Mouse (Mus musculus): ENCODE data around the gene Gm45233.

The Gm45233 gene

DNA sequence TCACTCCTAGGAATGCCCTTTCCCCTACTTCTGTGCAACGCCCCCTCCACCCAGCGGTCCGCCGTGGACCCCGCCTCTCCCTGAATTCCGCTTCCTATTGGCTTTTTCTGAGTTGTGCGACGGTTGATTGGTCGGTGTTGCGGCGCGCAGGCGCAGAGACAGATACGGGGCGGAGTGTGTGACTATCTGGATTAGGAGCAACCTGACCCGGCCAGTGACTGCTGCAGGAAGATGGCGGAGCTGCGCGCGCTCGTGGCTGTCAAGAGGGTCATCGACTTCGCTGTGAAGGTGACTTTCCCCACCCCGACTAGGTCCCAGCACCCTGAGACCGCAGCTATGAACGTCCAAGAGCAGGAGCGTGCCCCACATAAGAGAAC is at the start of gene Gm45233, which contains the start of gene Etfb:
Gm45233 (plus strand) TSS at position 212 of the 377 bp plus-strand sequence.
Etfb (plus strand) TSS at position 167 of the 377 bp plus-strand sequence.
- ChIA-PET CTCF (interaction anchor here in 2 of 4 experiments (1.0 to 2.0 kb wide), 3 partner anchors 7 to 22 kb away, joined by 4 to 16 read pairs (median 10); no protein-coding TSS in a partner anchor), POLR2A (interaction anchor here in 3 of 4 experiments (0.9 to 3.2 kb wide), 11 partner anchors 9 to 228 kb away, joined by 3 to 34 read pairs (median 4); partner anchors contain the start of genes Ctu1 (in 1 of the 3) and Lim2 (in 1 of the 3))

DNA sequence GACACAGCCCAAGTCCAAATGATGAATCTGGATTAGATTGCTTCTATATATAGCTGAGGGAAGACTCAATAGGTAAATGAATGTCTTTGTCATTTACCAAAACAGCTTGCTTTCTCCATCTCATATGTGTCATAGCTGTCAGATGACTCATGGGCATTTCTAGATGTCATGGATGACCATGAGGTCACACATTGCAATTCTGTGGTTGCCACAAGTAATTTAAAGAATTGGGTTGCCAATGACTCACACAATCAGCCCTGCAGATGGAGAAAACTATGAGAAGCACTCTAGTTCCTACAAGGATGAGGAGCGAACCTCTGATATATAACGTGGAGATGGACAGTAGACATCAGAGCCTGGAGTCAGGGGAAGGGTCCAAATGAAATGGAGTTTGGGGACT is 44.4 kb upstream of the Gm45233 start:
- POLR2A ChIA-PET = interaction anchor here in 1 of 4 experiments (0.6 kb wide), 1 partner anchor 1005 kb away, joined by 3 read pairs; no protein-coding TSS in a partner anchor

DNA sequence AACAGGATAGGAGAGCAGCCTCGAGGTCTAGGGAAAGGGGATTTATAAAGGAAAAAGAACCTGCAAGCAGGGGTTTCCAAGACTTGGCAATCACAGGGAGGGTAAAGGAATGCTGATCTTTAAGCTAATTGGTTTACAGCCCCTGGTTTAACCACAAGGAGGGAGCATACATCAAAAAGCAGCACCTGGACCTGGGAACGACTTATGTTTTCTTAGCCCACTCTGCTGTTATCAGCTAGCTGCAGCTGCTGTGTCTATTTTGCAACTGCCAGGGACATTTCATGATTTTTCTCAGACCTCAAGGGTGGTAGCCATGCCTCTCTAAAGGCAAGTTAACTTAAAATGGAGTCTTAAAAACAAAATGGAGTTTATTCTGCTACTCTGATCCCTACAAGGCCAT is 41.2 kb upstream of the Gm45233 start:
- ChIA-PET POLR2A (interaction anchor here in 1 of 4 experiments (0.7 kb wide), 1 partner anchor 75 kb away, joined by 3 read pairs; no protein-coding TSS in a partner anchor), CTCF (interaction anchor here in 1 of 4 experiments (0.5 kb wide), 1 partner anchor 11 kb away, joined by 3 read pairs; no protein-coding TSS in a partner anchor)

More for the DNA sequence above, 44.4 kb upstream of the Gm45233 start:
- CTCF ChIA-PET = interaction anchor here in 1 of 4 experiments (0.9 kb wide), 1 partner anchor 71 kb away, joined by 3 read pairs; no protein-coding TSS in a partner anchor

DNA sequence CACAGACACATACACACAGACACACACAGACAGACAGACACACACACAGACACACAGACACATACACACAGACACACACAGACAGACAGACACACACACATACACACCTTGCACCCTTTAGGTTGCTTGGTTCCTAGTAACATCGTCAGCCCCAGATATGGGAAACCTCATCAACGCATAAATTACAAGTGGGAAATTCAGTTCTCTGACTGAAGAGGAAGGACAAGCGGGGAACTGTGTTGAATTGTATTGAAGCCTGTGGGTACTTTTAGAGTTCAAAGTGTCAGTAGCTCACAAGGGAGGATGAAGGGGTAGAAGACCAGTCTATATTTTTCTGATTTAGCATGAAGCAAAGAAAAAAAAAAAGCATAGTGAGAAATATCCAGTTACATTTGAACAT is 36.4 kb upstream of the Gm45233 start:
- CTCF ChIA-PET = interaction anchor here in 2 of 4 experiments (1.0 to 1.2 kb wide), 2 partner anchors 15 to 512 kb away, joined by 3 to 6 read pairs; no protein-coding TSS in a partner anchor

DNA sequence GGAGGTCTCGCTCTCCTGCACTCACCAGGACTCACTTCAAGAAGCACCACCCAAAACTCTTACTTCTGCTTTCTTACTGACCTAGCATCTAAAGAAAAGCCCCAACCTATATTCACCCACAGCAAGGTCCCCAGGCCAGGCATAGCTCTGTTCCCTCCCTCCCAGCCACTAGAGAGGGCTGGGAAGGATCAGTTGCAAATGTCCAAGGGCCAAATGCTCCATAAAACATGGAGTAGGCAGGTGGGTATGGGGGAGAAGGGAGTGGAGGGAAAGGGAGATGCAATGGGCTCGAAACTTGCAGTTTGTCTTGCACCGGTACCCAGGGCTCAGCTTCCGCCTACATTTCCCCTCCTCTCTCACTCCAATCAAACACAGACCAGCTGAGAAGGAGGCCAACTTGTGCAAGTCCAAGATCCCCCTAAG is 35.8 kb upstream of the Gm45233 start, which contains the start of gene Siglecg:
Siglecg (plus strand) TSS at position 74 of the 423 bp plus-strand sequence.
- ChIA-PET CTCF (interaction anchor here in 3 of 4 experiments (0.6 to 1.3 kb wide), 5 partner anchors 10 to 512 kb away, joined by 3 to 6 read pairs (median 3); no protein-coding TSS in a partner anchor), POLR2A (interaction anchor here in 1 of 4 experiments (0.5 kb wide), 1 partner anchor 17 kb away, joined by 3 read pairs; no protein-coding TSS in a partner anchor)

More for the DNA sequence above, 36.4 kb upstream of the Gm45233 start:
- POLR2A ChIA-PET = no interaction called here

DNA sequence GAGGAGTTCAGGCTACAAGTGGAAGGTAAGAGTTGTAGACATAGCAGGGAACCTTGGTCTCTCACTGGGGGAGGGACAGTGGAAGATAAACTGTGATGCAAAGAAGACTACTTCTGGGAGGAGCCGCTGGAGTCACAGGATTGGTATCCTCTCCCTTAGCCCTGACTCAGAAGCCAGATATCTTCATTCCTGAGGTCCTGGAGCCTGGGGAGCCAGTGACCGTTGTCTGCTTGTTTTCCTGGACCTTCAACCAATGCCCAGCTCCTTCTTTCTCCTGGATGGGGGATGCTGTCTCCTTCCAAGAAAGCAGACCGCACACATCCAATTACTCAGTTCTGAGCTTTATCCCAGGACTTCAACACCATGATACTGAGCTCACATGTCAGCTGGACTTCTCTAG is 34.8 kb upstream of the Gm45233 start:
- ChIA-PET POLR2A (no interaction called here), CTCF (interaction anchor here in 3 of 4 experiments (1.1 to 1.3 kb wide), 3 partner anchors 9 to 14 kb away, joined by 3 to 6 read pairs (median 5); no protein-coding TSS in a partner anchor)

DNA sequence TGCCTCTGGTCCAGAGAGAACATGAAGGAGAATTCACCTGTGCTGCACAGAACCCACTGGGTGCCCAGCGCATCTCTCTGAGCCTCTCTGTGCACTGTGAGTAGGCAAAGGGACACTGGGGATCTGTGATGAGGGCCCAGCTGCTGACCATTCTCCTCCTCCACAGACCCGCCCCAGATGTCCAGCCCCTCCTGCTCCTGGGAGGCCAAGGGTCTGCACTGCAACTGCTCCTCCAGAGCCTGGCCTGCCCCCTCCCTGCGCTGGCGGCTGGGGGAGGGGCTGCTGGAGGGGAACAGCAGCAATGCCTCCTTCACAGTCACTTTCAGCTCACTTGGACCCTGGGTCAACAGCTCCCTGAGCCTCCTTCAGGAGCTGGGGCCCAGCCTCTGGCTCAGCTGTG is 32.2 kb upstream of the Gm45233 start:
- POLR2A ChIA-PET = interaction anchor here in 1 of 4 experiments (0.8 kb wide), 1 partner anchor 55 kb away, joined by 3 read pairs; no protein-coding TSS in a partner anchor
- CTCF ChIA-PET = interaction anchor here in 2 of 4 experiments (0.9 to 1.4 kb wide), 2 partner anchors 11 to 12 kb away, joined by 3 read pairs; no protein-coding TSS in a partner anchor

DNA sequence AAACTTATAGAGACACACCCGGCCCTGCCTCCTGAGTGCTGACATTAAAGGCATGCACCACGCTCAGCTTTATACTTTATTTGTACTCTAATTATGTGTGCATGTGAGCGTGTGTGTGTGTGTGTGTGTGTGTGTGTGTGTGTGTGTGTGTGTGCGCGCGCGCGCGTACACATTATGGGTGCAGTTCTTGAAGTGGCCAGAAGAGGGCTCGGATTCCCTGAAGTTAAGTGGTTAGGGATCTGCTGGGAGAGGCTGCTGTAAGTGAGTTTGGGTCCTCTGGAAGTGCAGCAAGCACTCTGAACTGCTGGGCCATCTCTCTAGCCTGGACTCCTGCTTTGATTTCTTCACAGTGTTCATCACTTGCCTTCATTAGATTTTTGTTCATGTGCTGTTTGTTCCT is 26.6 kb upstream of the Gm45233 start:
- ChIA-PET POLR2A (interaction anchor here in 2 of 4 experiments (0.6 to 1.0 kb wide), 3 partner anchors 9 to 206 kb away, joined by 3 to 8 read pairs (median 3); no protein-coding TSS in a partner anchor), CTCF (interaction anchor here in 3 of 4 experiments (0.5 to 1.7 kb wide), 9 partner anchors 9 to 433 kb away, joined by 3 to 11 read pairs (median 4); no protein-coding TSS in a partner anchor)

DNA sequence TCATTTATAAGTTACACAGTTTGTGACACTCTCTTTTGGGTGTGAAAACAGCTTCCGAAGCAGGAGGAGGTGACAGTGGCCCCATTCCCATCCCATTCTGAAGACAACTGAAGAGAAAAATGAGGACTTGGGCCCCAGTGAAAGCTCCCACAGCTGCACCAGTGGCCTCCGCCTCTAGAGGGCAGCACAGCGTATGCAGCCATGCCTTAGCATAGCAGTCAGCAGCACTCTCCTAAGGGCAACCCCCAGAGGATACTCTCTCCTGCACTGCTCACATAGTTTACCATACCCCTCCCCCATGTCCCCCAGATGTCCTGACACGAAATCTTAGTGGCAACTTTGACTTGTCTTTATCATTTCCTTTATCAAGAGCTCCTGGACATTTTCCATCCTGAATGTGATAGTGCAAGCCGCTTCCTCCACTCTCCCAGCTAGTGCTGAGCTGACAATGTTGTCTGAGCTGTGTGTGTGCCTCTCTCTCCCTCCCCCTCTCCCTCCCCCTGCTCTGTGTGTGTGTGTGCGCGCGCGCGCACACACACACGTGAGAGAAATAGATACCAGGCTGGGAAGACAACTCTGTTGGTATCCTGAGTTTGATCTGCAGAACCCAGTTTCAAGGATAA is 20.8 kb upstream of the Gm45233 start:
- ChIA-PET CTCF (interaction anchor here (0.5 to 2.4 kb wide), 48 partner anchors 9 to 259 kb away, joined by 3 to 34 read pairs (median 4); partner anchors contain the start of genes Nkg7 (in 1 of the 4), Siglecg (in 1 of the 4) and Vsig10l (in 1 of the 4)), POLR2A (interaction anchor here in 3 of 4 experiments (0.7 to 2.0 kb wide), 7 partner anchors 10 to 366 kb away, joined by 3 to 20 read pairs (median 3); partner anchors contain the start of genes Etfb (in 1 of the 3) and Gm45233 (in 1 of the 3))

DNA sequence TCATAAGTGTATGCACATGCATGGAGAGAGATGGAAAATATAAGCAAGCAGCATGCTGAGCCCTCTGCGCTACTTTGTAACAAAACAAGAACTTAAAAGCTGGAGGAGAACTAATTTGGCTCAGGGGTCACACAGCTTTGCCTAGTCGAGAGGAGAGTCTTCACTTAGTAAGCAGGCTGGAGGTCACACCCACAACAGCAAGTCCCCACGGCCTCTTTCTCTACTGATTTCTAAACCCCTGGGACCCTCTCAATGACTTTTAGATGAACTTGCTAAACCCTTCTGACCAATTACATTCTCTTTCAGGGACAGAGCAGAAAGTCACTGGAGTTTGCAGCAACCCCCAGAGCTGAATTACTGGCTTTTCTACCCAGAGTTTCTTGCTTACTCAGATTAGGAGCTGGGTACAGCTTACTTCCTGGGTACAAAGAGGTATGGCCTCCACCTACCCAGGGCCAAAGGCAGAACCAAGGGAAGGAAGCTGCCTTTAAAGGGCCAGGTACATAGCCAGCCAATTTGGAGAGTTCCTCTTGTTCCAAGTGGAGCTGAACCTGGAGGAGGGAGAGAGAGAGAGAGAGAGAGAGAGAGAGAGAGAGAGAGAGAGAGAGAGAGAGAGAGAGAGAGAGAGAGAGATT is 19.8 kb upstream of the Gm45233 start:
- CTCF ChIA-PET = interaction anchor here (0.6 to 2.5 kb wide), 18 partner anchors 12 to 95 kb away, joined by 3 to 21 read pairs (median 4); partner anchors contain the start of gene Nkg7 (in 1 of the 4)

DNA sequence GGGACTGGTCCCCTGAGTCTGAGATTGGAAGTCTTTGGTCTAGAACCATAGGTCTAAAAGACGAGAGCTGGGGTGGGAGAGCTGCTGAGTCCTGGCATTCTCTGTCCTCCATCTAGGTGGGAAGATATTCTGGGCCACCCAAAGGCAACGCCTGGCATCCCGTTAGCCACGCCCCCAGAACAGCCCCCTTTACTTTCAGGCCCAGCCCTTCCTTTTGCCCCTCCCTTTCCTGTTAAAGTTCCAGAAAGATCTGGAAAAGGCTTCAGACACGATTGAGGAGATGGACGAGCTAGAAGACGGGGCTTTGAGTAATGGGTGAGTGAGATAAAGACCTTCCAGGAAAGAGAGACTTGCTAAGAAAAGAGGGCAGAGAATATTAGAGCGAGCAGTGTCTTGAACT is 16.5 kb upstream of the Gm45233 start, which contains the start of gene Lim2:
Lim2 (plus strand) TSS at position 265 of the 400 bp plus-strand sequence.
- ChIA-PET POLR2A (interaction anchor here in 3 of 4 experiments (0.6 to 2.4 kb wide), 6 partner anchors 11 to 144 kb away, joined by 3 to 13 read pairs (median 4); partner anchors contain the start of genes Etfb (in 1 of the 3) and Gm45233 (in 1 of the 3)), CTCF (interaction anchor here in 2 of 4 experiments (0.6 to 1.4 kb wide), 3 partner anchors 25 to 45 kb away, joined by 3 to 6 read pairs (median 4); no protein-coding TSS in a partner anchor)

More for the DNA sequence above, 19.8 kb upstream of the Gm45233 start:
- POLR2A ChIA-PET = interaction anchor here in 3 of 4 experiments (0.5 to 2.0 kb wide), 10 partner anchors 9 to 757 kb away, joined by 3 to 20 read pairs (median 4); partner anchors contain the start of genes Etfb (in 2 of the 3) and Gm45233 (in 2 of the 3)

DNA sequence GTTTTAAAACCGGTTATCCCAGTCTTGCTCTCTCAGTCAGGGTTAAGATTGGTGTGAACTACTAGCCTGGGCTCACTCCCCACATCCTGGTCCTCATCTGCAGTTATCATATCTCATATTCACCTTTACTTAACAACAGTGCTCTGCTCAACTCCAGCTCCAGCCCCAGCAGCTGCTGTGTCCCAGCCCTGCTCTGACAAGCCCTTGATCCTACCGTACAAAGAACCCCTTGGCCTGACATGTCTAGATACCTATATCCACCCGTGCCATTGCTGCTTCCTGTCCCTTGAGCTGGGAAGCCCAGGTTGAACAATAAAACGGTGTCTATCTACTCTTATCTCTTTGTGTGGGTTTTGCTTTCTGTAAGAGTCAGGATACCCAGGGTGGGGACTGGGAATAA is 14.4 kb upstream of the Gm45233 start:
- CTCF ChIA-PET = interaction anchor here in 1 of 4 experiments (1.2 kb wide), 1 partner anchor 41 kb away, joined by 6 read pairs; no protein-coding TSS in a partner anchor
- POLR2A ChIA-PET = interaction anchor here (0.5 to 1.1 kb wide), 4 partner anchors 14 to 244 kb away, joined by 3 to 4 read pairs (median 3); partner anchors contain the start of genes Etfb (in 1 of the 4) and Gm45233 (in 1 of the 4)

DNA sequence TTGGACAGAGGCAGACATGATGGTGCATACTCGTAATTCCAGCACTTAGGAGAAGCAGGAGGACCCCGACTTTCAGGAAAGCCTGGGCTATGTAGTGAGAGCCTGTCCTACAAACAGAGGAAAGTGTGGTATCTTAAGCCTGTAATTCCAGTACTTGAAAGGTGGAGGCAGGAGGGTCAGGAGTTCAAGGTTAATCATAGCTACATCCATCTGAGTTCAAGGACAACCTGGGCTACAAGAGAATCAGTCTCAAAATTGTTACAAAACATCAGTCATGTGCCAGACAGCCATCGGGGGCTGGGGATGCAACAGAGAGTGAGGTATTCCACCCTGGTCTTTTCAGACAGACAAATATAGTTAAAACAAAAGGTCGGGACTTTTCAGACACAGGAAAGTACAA is 11.0 kb upstream of the Gm45233 start:
- ChIA-PET POLR2A (interaction anchor here (0.5 to 2.1 kb wide), 6 partner anchors 9 to 314 kb away, joined by 3 to 9 read pairs (median 4); no protein-coding TSS in a partner anchor), CTCF (interaction anchor here in 2 of 4 experiments (1.0 to 2.5 kb wide), 2 partner anchors 10 kb away, joined by 4 to 9 read pairs; no protein-coding TSS in a partner anchor)

DNA sequence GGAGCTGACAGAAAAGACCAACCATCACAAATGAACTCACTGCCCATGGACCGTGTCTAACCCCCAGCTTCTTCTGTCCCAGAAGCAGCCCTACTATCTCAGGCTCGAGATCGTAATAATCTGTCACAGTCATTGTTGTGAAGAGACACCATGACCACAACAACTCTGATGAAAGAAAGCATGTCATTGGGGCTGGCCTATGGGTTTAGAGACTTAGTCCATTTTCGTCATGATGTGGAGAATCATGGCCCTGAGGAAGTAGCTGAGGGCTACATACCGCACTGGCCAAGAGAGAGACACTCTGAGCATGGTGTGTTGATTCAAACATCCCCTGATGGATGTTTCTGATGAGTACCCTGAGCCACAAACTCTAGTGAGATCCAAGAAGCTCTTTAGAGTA is 9.3 kb upstream of the Gm45233 start:
- POLR2A ChIA-PET = interaction anchor here in 1 of 4 experiments (0.7 to 1.6 kb wide), 2 partner anchors 9 to 173 kb away, joined by 3 to 5 read pairs; partner anchors contain the start of genes Etfb and Gm45233
- CTCF ChIA-PET = interaction anchor here in 2 of 4 experiments (1.1 to 1.3 kb wide), 4 partner anchors 12 to 36 kb away, joined by 3 to 6 read pairs (median 4); no protein-coding TSS in a partner anchor

DNA sequence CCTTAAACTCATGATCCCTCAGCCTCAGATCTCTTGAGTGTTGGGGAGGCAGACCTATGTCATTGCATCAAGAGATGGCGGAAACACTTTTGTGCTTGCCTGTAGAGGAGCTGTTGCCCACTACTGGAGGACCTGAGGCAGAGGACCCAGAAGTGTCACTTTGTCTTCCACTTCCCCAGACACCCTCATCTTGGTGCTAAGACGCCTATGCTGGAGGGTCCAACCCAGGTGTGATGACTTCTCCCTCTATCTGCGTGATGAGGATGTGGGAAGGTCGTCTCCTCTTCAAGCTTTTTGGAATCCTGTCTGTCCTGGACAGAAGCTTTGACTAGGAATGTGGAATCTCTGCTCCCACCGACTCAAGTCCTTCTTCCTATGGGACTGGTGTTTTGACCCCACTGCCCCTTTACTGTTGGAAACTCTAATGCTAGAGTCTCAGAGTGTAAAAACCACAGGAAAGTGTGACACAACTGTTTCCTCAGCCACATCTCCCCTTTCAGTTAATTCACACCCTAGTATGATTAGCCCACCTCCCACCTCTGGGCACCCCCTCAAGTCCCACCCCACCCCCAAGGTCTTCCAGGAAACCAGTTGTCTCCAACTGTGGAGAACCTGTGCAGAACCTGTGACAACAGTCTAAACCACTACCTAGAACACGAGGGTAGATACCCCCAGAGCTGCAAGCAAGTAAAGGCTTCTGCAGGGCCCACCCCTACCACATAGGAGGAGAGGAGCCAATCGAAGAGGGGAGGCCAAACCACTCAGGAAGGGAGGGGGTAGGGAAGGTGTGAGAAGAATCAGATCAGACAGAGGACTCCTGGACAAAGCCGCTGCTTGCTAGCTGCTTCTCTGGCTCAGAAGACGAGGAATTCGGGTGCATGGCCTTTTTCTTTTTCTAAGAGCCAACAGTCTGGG is 7.3 kb upstream of the Gm45233 start, which contains the start of gene Nkg7:
Nkg7 (plus strand) TSS at position 733 of the 915 bp plus-strand sequence.
- POLR2A ChIA-PET = interaction anchor here in 2 of 4 experiments (0.6 to 1.6 kb wide), 2 partner anchors 13 to 29 kb away, joined by 3 to 5 read pairs; no protein-coding TSS in a partner anchor
- CTCF ChIA-PET = interaction anchor here in 3 of 4 experiments (0.6 to 2.0 kb wide), 6 partner anchors 13 to 246 kb away, joined by 3 to 7 read pairs (median 4); no protein-coding TSS in a partner anchor

DNA sequence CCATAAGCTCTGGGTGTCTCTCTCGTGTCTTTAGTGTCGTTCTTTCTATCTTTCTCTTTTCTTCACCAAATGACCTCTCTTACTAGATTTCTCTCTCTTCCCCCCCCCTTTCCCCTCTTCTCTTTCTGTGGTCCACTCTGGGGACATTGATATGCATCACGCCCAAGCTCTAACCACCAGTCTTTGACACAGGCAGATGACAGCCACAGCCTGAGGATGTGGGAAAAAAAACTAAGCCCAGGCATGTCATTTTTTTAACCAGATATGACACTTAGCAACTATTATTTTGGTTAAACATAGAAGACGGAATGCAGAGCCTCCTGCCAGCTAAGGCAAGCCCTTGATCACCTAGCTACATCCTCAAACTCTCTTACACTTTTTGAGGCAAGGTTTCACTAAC is 5.3 kb upstream of the Gm45233 start:
- ChIA-PET POLR2A (interaction anchor here in 3 of 4 experiments (0.6 to 1.6 kb wide), 4 partner anchors 11 to 171 kb away, joined by 3 to 5 read pairs (median 4); partner anchors contain the start of gene Lim2 (in 1 of the 3)), CTCF (interaction anchor here in 1 of 4 experiments (0.5 to 1.3 kb wide), 4 partner anchors 13 to 102 kb away, joined by 3 to 7 read pairs (median 4); no protein-coding TSS in a partner anchor)
